Mouse (Mus musculus): Measurements from ENCODE around the gene Rftn1. TPM values are rescaled to one million over a fixed set of nuclear protein-coding genes. Genes with fewer than 3 reads are reported as not detected.

Gene Rftn1
- polyA plus RNA-seq, 1 experiment from 2014 or later, result 9.4 TPM

- 74% methylated on average over 2 of the region's 2 CpGs for WGBS
- ATAC-seq (ENCODE audit: insufficient number of reproducible peaks, insufficient read depth, low FRiP score, low TSS enrichment, low read depth), result no peak
Measured at GRCm38 (mm10) chr17:50060220-50060619, 130.3 kb downstream of the Rftn1 start.

GRCm38 (mm10) chr17:50059417-50059816, 131.1 kb downstream of the Rftn1 start:
- Histone ChIP-seq H3K27ac (no peak overlapping the region), H3K27me3 (no peaks in the 10 kb centered on the region), H3K36me3 (no peaks in the 10 kb centered on the region), H3K9me3 (no peaks in the 10 kb centered on the region; the same call in 1 of the 2 replicates), H3K4me3 (replicated peaks) (no peak overlapping the region), H3K4me1 (replicated peaks) (no peaks in the 10 kb centered on the region), H3K4me2 (no peak overlapping the region), H3K9ac (replicated peaks) (no peak overlapping the region)
- ATAC-seq (ENCODE audit: insufficient number of reproducible peaks, insufficient read depth, low FRiP score, low TSS enrichment, low read depth), result no peak
- 90% methylated on average over 5 of the region's 5 CpGs for WGBS

More at GRCm38 (mm10) chr17:50060220-50060619, 130.3 kb downstream of the Rftn1 start:
- Histone ChIP-seq H3K9ac (replicated peaks) (no peak overlapping the region), H3K27me3 (no peaks in the 10 kb centered on the region), H3K27ac (no peak overlapping the region), H3K36me3 (no peaks in the 10 kb centered on the region), H3K4me2 (no peak overlapping the region), H3K4me3 (replicated peaks) (no peak overlapping the region), H3K9me3 (no peaks in the 10 kb centered on the region; the same call in 1 of the 2 replicates), H3K4me1 (replicated peaks) (no peaks in the 10 kb centered on the region)

GRCm38 (mm10) chr17:50055154-50055756, 135.2 kb downstream of the Rftn1 start:
- peaks cover 6% of the 10 kb centered on the region for H3K4me1 ChIP-seq (replicated peaks)
- no peaks in the 10 kb centered on the region for H3K36me3 ChIP-seq
- no peak overlapping the region for H3K4me3 ChIP-seq (replicated peaks)
- no peak overlapping the region for H3K9ac ChIP-seq (replicated peaks)
- no peak for ATAC-seq (ENCODE audit: insufficient number of reproducible peaks, insufficient read depth, low FRiP score, low TSS enrichment, low read depth)
- WGBS, result 84% methylated on average over 16 of the region's 16 CpGs
- H3K4me2 ChIP-seq, result no peak overlapping the region
- no peaks in the 10 kb centered on the region for H3K9me3 ChIP-seq
- H3K27me3 ChIP-seq, result no peaks in the 10 kb centered on the region
- H3K27ac ChIP-seq, result no peak overlapping the region

- H3K9me3 ChIP-seq, result no peaks in the 10 kb centered on the region
- H3K4me3 ChIP-seq (replicated peaks), result no peak overlapping the region
- no peak overlapping the region for H3K4me2 ChIP-seq
- H3K36me3 ChIP-seq, result no peaks in the 10 kb centered on the region
- H3K9ac ChIP-seq (replicated peaks), result no peak overlapping the region
- WGBS, result 90% methylated on average over 7 of the region's 7 CpGs
- no peak for ATAC-seq (ENCODE audit: insufficient number of reproducible peaks, insufficient read depth, low FRiP score, low TSS enrichment, low read depth)
- no peak overlapping the region for H3K27ac ChIP-seq
- H3K4me1 ChIP-seq (replicated peaks), result peaks cover 6% of the 10 kb centered on the region
- H3K27me3 ChIP-seq, result no peaks in the 10 kb centered on the region
Measured at GRCm38 (mm10) chr17:50054586-50054985, 135.9 kb downstream of the Rftn1 start.

- H3K4me1 ChIP-seq (replicated peaks), result peaks cover 6% of the 10 kb centered on the region
- H3K9ac ChIP-seq (replicated peaks), result no peak overlapping the region
- H3K9me3 ChIP-seq, result no peaks in the 10 kb centered on the region
- H3K27ac ChIP-seq, result no peak overlapping the region
- no peaks in the 10 kb centered on the region for H3K36me3 ChIP-seq
- H3K4me2 ChIP-seq, result no peak overlapping the region
- WGBS, result 96% methylated on average over 1 of the region's 1 CpGs
- no peaks in the 10 kb centered on the region for H3K27me3 ChIP-seq
- no peak overlapping the region for H3K4me3 ChIP-seq (replicated peaks)
- no peak for ATAC-seq (ENCODE audit: insufficient number of reproducible peaks, insufficient read depth, low FRiP score, low TSS enrichment, low read depth)
Measured at GRCm38 (mm10) chr17:50053961-50054360, 136.5 kb downstream of the Rftn1 start.

GRCm38 (mm10) chr17:50052741-50053468, 137.6 kb downstream of the Rftn1 start:
- 67% methylated on average over 7 of the region's 7 CpGs for WGBS
- Histone ChIP-seq H3K9ac (replicated peaks) (no peak overlapping the region), H3K9me3 (no peaks in the 10 kb centered on the region), H3K27ac (no peak overlapping the region), H3K4me2 (no peak overlapping the region), H3K4me3 (replicated peaks) (no peak overlapping the region), H3K27me3 (no peaks in the 10 kb centered on the region), H3K4me1 (replicated peaks) (peaks cover 10% of the 10 kb centered on the region), H3K36me3 (no peaks in the 10 kb centered on the region)
- no peak for ATAC-seq (ENCODE audit: insufficient number of reproducible peaks, insufficient read depth, low FRiP score, low TSS enrichment, low read depth)

GRCm38 (mm10) chr17:50050456-50050855, 140.0 kb downstream of the Rftn1 start:
- Histone ChIP-seq H3K4me2 (no peak overlapping the region), H3K36me3 (no peaks in the 10 kb centered on the region), H3K9ac (replicated peaks) (no peak overlapping the region), H3K4me1 (replicated peaks) (peaks cover 10% of the 10 kb centered on the region), H3K27me3 (no peaks in the 10 kb centered on the region), H3K27ac (no peak overlapping the region), H3K4me3 (replicated peaks) (no peak overlapping the region), H3K9me3 (no peaks in the 10 kb centered on the region)
- ATAC-seq (ENCODE audit: insufficient number of reproducible peaks, insufficient read depth, low FRiP score, low TSS enrichment, low read depth), result no peak
- WGBS, result 90% methylated on average over 9 of the region's 9 CpGs

GRCm38 (mm10) chr17:50048209-50048608, 142.3 kb downstream of the Rftn1 start:
- no peak for ATAC-seq (ENCODE audit: insufficient number of reproducible peaks, insufficient read depth, low FRiP score, low TSS enrichment, low read depth)
- H3K4me3 ChIP-seq (replicated peaks), result no peak overlapping the region
- whole genome bisulfite sequencing, result 63% methylated on average over 9 of the region's 9 CpGs
- no peak overlapping the region for H3K27ac ChIP-seq
- H3K4me1 ChIP-seq (replicated peaks), result peaks cover 10% of the 10 kb centered on the region
- H3K36me3 ChIP-seq, result no peaks in the 10 kb centered on the region
- no peak overlapping the region for H3K9ac ChIP-seq (replicated peaks)
- H3K27me3 ChIP-seq, result no peaks in the 10 kb centered on the region
- no peaks in the 10 kb centered on the region for H3K9me3 ChIP-seq
- no peak overlapping the region for H3K4me2 ChIP-seq

GRCm38 (mm10) chr17:50047182-50047581, 143.3 kb downstream of the Rftn1 start:
- Histone ChIP-seq H3K4me1 (replicated peaks) (peaks cover 10% of the 10 kb centered on the region), H3K27me3 (no peaks in the 10 kb centered on the region), H3K27ac (no peak overlapping the region), H3K9ac (replicated peaks) (no peak overlapping the region), H3K4me2 (no peak overlapping the region), H3K9me3 (no peaks in the 10 kb centered on the region), H3K36me3 (no peaks in the 10 kb centered on the region), H3K4me3 (replicated peaks) (no peak overlapping the region)
- ATAC-seq (ENCODE audit: insufficient number of reproducible peaks, insufficient read depth, low FRiP score, low TSS enrichment, low read depth), result no peak
- 89% methylated on average over 12 of the region's 12 CpGs for WGBS

GRCm38 (mm10) chr17:50040727-50041410, 149.6 kb downstream of the Rftn1 start:
- H3K9me3 ChIP-seq, result no peaks in the 10 kb centered on the region
- H3K4me2 ChIP-seq, result no peak overlapping the region
- no peaks in the 10 kb centered on the region for H3K27me3 ChIP-seq
- ATAC-seq (ENCODE audit: insufficient number of reproducible peaks, insufficient read depth, low FRiP score, low TSS enrichment, low read depth), result no peak
- H3K36me3 ChIP-seq, result no peaks in the 10 kb centered on the region
- H3K4me3 ChIP-seq (replicated peaks), result no peak overlapping the region
- no peak overlapping the region for H3K9ac ChIP-seq (replicated peaks)
- no peak overlapping the region for H3K27ac ChIP-seq
- no peaks in the 10 kb centered on the region for H3K4me1 ChIP-seq (replicated peaks)
- 91% methylated on average over 3 of the region's 3 CpGs for WGBS

GRCm38 (mm10) chr17:50037882-50038665, 152.4 kb downstream of the Rftn1 start:
- no peak for ATAC-seq (ENCODE audit: insufficient number of reproducible peaks, insufficient read depth, low FRiP score, low TSS enrichment, low read depth)
- no peaks in the 10 kb centered on the region for H3K9me3 ChIP-seq
- WGBS, result 86% methylated on average over 10 of the region's 10 CpGs
- H3K4me3 ChIP-seq (replicated peaks), result no peak overlapping the region
- no peaks in the 10 kb centered on the region for H3K4me1 ChIP-seq (replicated peaks)
- no peak overlapping the region for H3K4me2 ChIP-seq
- H3K9ac ChIP-seq (replicated peaks), result no peak overlapping the region
- no peak overlapping the region for H3K27ac ChIP-seq
- no peaks in the 10 kb centered on the region for H3K27me3 ChIP-seq
- H3K36me3 ChIP-seq, result no peaks in the 10 kb centered on the region

Measured in limb, embryonic 12.5 days (tissue).